Mouse (Mus musculus) lung, postnatal 10 days (tissue): ENCODE measurements around the gene Nwd2.

Experiments used
- DNase-seq: peaks from one replicate; pipeline ENCODE4 v3.0.0; 2021

The Nwd2 gene

GRCm38 (mm10) chr5:63649070-63649532 is at the start of gene Nwd2:
Gene Nwd2, plus strand, starts transcription at chr5:63649102.
- DNase-seq = no peak

GRCm38 (mm10) chr5:63607447-63607846 is 41.5 kb upstream of the Nwd2 start:
- DNase-seq = no peak

GRCm38 (mm10) chr5:63616792-63617668 is 31.9 kb upstream of the Nwd2 start:
- no peak for DNase-seq

GRCm38 (mm10) chr5:63624123-63624522 is 24.8 kb upstream of the Nwd2 start:
- DNase-seq = no peak

GRCm38 (mm10) chr5:63627832-63628530 is 20.9 kb upstream of the Nwd2 start:
- no peak for DNase-seq

GRCm38 (mm10) chr5:63628531-63628871 is 20.4 kb upstream of the Nwd2 start:
- DNase-seq = no peak

- DNase-seq = peak; percentile 9
Observed at GRCm38 (mm10) chr5:63634636-63635035, 14.3 kb upstream of the Nwd2 start.

GRCm38 (mm10) chr5:63648187-63648586 is 715 bp upstream of the Nwd2 start:
- DNase-seq = no peak

GRCm38 (mm10) chr5:63649533-63650464 is 897 bp downstream of the Nwd2 start:
- DNase-seq = no peak

GRCm38 (mm10) chr5:63651813-63652212 is 2.9 kb downstream of the Nwd2 start:
- DNase-seq = no peak

GRCm38 (mm10) chr5:63652705-63653104 is 3.8 kb downstream of the Nwd2 start:
- DNase-seq = no peak

- no peak for DNase-seq
Observed at GRCm38 (mm10) chr5:63666884-63667283, 18.0 kb downstream of the Nwd2 start.

- DNase-seq = no peak
Observed at GRCm38 (mm10) chr5:63675934-63676333, 27.0 kb downstream of the Nwd2 start.

- DNase-seq = peak; percentile 3
Observed at GRCm38 (mm10) chr5:63689084-63689483, 40.2 kb downstream of the Nwd2 start.

- DNase-seq = no peak
Observed at GRCm38 (mm10) chr5:63696784-63697183, 47.9 kb downstream of the Nwd2 start.

- no peak for DNase-seq
Observed at GRCm38 (mm10) chr5:63697196-63697595, 48.3 kb downstream of the Nwd2 start.

- DNase-seq = no peak
Observed at GRCm38 (mm10) chr5:63728955-63729354, 80.1 kb downstream of the Nwd2 start.

- no peak for DNase-seq
Observed at GRCm38 (mm10) chr5:63735521-63735920, 86.6 kb downstream of the Nwd2 start.

- no peak for DNase-seq
Observed at GRCm38 (mm10) chr5:63743426-63743825, 94.5 kb downstream of the Nwd2 start.

- no peak for DNase-seq
Observed at GRCm38 (mm10) chr5:63748299-63748698, 99.4 kb downstream of the Nwd2 start.

- no peak for DNase-seq
Observed at GRCm38 (mm10) chr5:63748759-63749158, 99.9 kb downstream of the Nwd2 start.

- no peak for DNase-seq
Observed at GRCm38 (mm10) chr5:63755092-63755761, 106.3 kb downstream of the Nwd2 start.
